Mouse (Mus musculus) CH12.LX (cell line): ENCODE measurements around the gene Cep70.

Experiments used
- CHD2 ChIP-seq: IDR thresholded peaks from 2 replicates; pipeline ENCODE4 v1.6.1; 2011; ENCODE audit warnings: low read length, improper control_type of control experiment
- CTCF ChIP-seq, 2 experiments: IDR thresholded peaks in 1 of 2; conservative IDR thresholded peaks in 1 of 2; 2 replicates each; pipeline ENCODE4 v1.5.1; 2011 to 2012; ENCODE audit warnings: low read depth in 2 of 2, low read length in 2 of 2, improper control_type of control experiment in 1 of 2, inconsistent platforms in 1 of 2, mild to moderate bottlenecking in 1 of 2, moderate library complexity in 1 of 2
- EP300 ChIP-seq: IDR thresholded peaks from 2 replicates; pipeline ENCODE4 v1.6.1; 2011; ENCODE audit warnings: low read length, improper control_type of control experiment
- HCFC1 ChIP-seq: IDR thresholded peaks from 2 replicates; pipeline ENCODE4 v1.6.1; 2012; ENCODE audit warnings: low read depth, mild to moderate bottlenecking, inconsistent platforms, low read length, improper control_type of control experiment
- POLR2A ChIP-seq: IDR thresholded peaks from 2 replicates; pipeline ENCODE4 v1.6.1; 2011; ENCODE audit warnings: low read depth, mild to moderate bottlenecking, improper control_type of control experiment, low read length
- RAD21 ChIP-seq: IDR thresholded peaks from 2 replicates; pipeline ENCODE4 v1.6.1; 2011; ENCODE audit warnings: low read depth, mild to moderate bottlenecking, low read length, improper control_type of control experiment, moderate library complexity
- SIN3A ChIP-seq: IDR thresholded peaks from 2 replicates; pipeline ENCODE4 v1.6.1; 2012; ENCODE audit warnings: low read length, improper control_type of control experiment, inconsistent platforms
- SMC3 ChIP-seq: IDR thresholded peaks from 2 replicates; pipeline ENCODE4 v1.6.1; 2011; ENCODE audit warnings: low read depth, low read length, improper control_type of control experiment

DNA sequence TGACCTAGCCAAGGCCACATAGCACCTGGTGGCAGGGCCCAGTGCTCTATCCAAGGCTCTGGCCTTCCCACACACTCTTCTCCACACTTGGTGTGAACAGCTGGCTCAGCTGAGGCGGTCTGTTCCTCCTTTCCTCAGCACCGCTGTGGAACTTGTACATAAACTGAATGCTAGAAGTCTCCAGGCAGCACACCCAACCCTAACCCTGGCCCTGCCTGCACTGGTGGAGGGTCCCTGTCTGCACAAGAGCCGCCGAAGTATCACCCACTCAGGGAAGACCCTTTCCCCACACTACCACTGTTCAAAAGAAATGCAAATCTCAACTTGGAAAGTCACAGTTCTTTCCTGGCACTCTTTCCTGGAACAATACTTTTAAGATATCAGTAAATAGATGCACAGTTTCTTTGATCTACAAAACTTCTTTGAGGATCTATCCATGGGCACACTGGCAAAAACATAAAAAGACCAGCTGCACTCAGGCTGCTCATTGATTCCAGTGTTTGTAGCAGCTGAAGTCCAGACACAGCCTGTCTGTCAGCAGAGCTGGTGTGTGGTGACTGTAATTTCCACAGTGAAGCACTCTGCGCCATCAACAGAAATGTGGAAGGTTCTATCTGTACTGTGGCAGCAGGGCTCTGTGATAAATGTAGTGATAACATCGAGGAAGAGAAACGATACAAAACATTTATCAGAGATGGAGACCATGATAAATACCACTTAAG lies 82.2 kb downstream of the Cep70 start:
- TF ChIP-seq POLR2A: no peak
- no peak for TF ChIP-seq CHD2
- no peak for TF ChIP-seq CTCF (conservative IDR thresholded peaks at IDR 0.05 in 1 of 2, IDR thresholded peaks at IDR 0.05 in 1 of 2; ENCODE audit: low read depth in 2 of 2, low read length in 2 of 2)
- TF ChIP-seq SIN3A: no peak
- TF ChIP-seq SMC3: no peak
- no peak for TF ChIP-seq EP300
- TF ChIP-seq HCFC1: no peak
- no peak for TF ChIP-seq RAD21
